Mouse (Mus musculus): ENCODE data around the gene Fam155a. TPM values are rescaled to one million over a fixed set of nuclear protein-coding genes. Genes with fewer than 3 reads are reported as not detected.

Fam155a gene
- polyA plus RNA-seq, 1 experiment from 2014 or later = 12.6 TPM

GRCm38 (mm10) chr8:9233326-9233919 lies 537.5 kb downstream of the Fam155a start:
- Histone ChIP-seq H3K27me3 (no peaks in the 10 kb centered on the region), H3K9ac (no peak overlapping the region), H3K4me2 (replicated peaks) (0 out of 2 replicates have a peak overlapping the region, but pooled peaks have one; percentile 15), H3K4me1 (no peaks in the 10 kb centered on the region; the same call in 1 of the 2 replicates), H3K27ac (no peak overlapping the region), H3K36me3 (no peaks in the 10 kb centered on the region), H3K4me3 (no peak overlapping the region), H3K9me3 (replicated peaks) (no peaks in the 10 kb centered on the region)
- ATAC-seq (ENCODE audit: low FRiP score) = peak; percentile 88
- WGBS = 5% methylated on average over 12 of the region's 12 CpGs

DNA sequence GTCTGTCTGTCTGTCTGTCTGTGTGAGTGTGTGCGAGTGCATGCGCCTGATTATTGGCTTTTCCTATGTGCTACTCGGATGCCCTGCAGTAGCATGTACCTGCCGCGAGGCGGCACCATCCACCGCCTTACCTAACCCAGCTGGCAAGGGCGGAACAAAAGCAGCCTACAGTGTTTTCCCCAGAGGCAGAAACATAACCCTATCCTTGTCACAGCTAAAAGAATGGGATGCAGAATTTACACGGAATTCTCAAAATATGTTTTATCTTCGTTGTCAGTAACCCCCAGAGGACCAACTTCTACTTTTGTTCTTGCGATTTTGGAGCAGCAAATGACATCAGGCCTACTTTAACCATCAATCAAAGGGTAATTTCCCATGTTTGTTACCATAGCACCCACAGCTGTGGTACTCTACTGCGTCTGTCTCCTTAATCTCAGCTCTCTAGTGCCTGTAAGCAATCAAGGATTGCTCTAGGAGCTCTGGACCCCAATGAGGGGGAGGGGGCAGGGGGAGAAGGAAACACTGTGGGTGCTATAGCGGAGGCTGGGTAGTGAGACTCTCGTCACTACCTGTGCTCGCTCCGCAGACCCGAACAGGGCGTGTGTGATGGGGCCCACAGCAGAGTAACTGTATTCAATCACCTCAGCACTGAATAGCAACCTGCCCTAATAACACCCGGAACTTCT lies 543.0 kb downstream of the Fam155a start:
- Histone ChIP-seq H3K36me3 (no peaks in the 10 kb centered on the region), H3K9me3 (replicated peaks) (no peaks in the 10 kb centered on the region), H3K4me2 (replicated peaks) (no peak overlapping the region), H3K9ac (no peak overlapping the region), H3K4me1 (peaks cover 3% of the 10 kb centered on the region; the same call in 1 of the 2 replicates), H3K4me3 (no peak overlapping the region), H3K27me3 (0 out of 2 replicates have a peak, but pooled peaks cover 2% of the 10 kb centered on the region), H3K27ac (peak overlapping the region; percentile 58; the same call in 1 of the 2 replicates)
- peak; percentile 87 for ATAC-seq (ENCODE audit: low FRiP score)
- WGBS = 40% methylated on average over 19 of the region's 19 CpGs

- 0 out of 2 replicates have a peak, but pooled peaks cover 2% of the 10 kb centered on the region for H3K27me3 ChIP-seq
- H3K4me3 ChIP-seq = no peak overlapping the region
- H3K4me2 ChIP-seq (replicated peaks) = no peak overlapping the region
- H3K9me3 ChIP-seq (replicated peaks) = no peaks in the 10 kb centered on the region
- ATAC-seq (ENCODE audit: low FRiP score) = no peak
- no peak overlapping the region for H3K27ac ChIP-seq
- H3K36me3 ChIP-seq = no peaks in the 10 kb centered on the region
- H3K9ac ChIP-seq = no peak overlapping the region
- WGBS = 81% methylated on average over 7 of the region's 7 CpGs
- H3K4me1 ChIP-seq = peaks cover 3% of the 10 kb centered on the region; the same call in 1 of the 2 replicates
Measured at GRCm38 (mm10) chr8:9226767-9227166, 544.2 kb downstream of the Fam155a start.

DNA sequence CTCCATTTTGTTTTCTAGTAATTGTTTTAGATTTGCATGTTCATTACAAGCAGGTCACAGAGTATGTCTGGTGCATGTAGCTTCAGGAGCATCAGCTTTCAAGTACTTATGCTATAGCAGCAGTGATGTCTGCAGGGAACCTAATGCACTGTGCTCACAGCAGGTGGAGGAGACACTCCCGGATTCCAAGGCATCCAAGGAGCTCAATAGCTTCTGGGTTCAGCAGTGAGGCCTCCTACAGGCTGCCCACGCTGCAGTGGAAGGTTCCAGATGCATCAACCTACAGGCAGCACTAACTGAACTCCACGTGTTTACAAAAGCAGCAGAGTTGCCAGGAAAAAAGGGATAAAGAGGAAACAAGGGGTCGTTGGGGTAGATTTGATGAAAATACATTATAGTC lies 559.2 kb downstream of the Fam155a start:
- 63% methylated on average over 4 of the region's 4 CpGs for WGBS
- H3K27ac ChIP-seq = no peak overlapping the region
- no peak for ATAC-seq (ENCODE audit: low FRiP score)

DNA sequence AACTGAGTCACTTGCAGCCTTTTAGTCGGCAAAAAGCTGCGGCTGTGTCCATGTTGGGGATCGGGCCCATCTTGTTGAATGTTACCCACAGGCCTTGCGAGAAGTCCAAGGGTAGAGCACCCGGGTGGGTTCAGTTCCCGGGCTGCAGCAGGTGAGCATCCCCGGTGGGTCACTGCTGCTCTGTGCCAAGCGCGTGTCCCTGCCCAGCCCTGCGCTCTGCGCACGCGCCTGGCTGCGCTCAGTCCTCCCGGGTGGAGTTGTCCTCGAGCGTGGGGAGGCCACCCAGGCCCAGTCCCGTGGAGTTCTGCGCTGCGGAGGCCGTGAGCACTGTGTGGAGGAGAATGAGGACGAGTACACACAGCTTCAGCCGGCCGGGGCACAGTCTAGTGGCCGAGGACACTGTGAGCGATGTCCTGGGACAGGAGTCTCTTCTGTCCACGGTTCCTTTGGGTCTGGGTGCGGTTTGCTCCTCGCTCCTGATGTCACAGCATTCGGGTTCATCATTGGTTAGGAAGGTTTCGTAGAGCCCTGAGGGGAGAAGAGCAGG lies 563.4 kb downstream of the Fam155a start:
- H3K4me1 ChIP-seq = peaks cover 9% of the 10 kb centered on the region
- no peak overlapping the region for H3K27ac ChIP-seq
- H3K9ac ChIP-seq = no peak overlapping the region
- no peaks in the 10 kb centered on the region for H3K27me3 ChIP-seq
- no peaks in the 10 kb centered on the region for H3K9me3 ChIP-seq (replicated peaks)
- no peak overlapping the region for H3K4me2 ChIP-seq (replicated peaks)
- no peaks in the 10 kb centered on the region for H3K36me3 ChIP-seq
- 0 out of 2 replicates have a peak, but pooled peaks have one; percentile 29 for ATAC-seq (ENCODE audit: low FRiP score)
- 92% methylated on average over 31 of the region's 31 CpGs for whole genome bisulfite sequencing
- no peak overlapping the region for H3K4me3 ChIP-seq

More for the DNA sequence above, 559.2 kb downstream of the Fam155a start:
- Histone ChIP-seq H3K9ac (no peak overlapping the region), H3K36me3 (no peaks in the 10 kb centered on the region), H3K4me3 (no peak overlapping the region), H3K9me3 (replicated peaks) (no peaks in the 10 kb centered on the region), H3K4me2 (replicated peaks) (no peak overlapping the region), H3K27me3 (no peaks in the 10 kb centered on the region), H3K4me1 (no peaks in the 10 kb centered on the region)

DNA sequence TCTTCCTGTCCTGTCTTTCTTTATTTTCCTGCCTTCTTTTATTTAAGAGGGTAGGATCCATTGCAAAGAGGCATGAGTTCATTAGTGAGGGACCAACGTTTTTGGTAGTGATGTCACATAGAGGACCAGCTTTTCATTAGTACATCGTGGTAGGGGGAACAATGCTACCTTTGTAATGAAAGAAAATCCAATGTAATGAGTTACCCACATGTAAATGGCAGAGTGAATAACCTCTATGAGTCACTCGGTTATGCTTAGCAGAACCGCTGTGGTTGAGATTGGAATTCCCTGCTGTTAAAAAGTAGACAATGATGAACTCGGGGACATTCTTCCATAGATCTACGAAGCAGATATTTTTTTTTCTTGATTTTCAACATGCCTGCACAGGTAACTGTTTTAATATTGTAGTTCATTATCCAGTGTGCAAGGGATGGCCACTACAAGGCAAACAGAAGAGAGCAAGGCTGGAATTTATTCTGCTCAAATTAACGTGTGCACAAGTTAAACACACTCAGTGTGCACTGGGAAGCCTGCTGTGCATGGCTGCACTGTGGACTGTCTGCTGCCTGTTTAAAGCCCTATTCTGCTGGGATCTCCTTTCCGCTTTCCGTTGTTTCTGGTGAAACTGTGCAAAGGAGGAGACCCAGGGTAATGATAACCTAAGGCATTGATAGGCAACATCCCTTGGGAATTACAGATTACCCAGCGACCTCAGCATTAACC lies 566.5 kb downstream of the Fam155a start:
- H3K27me3 ChIP-seq = no peaks in the 10 kb centered on the region
- no peak overlapping the region for H3K27ac ChIP-seq
- H3K36me3 ChIP-seq = no peaks in the 10 kb centered on the region
- H3K4me2 ChIP-seq (replicated peaks) = no peak overlapping the region
- ATAC-seq (ENCODE audit: low FRiP score) = no peak
- H3K9me3 ChIP-seq (replicated peaks) = no peaks in the 10 kb centered on the region
- 50% methylated on average over 10 of the region's 10 CpGs for WGBS
- H3K9ac ChIP-seq = no peak overlapping the region
- H3K4me1 ChIP-seq = peaks cover 9% of the 10 kb centered on the region
- H3K4me3 ChIP-seq = no peak overlapping the region

- H3K9me3 ChIP-seq (replicated peaks) = no peaks in the 10 kb centered on the region
- no peaks in the 10 kb centered on the region for H3K36me3 ChIP-seq
- no peak overlapping the region for H3K4me2 ChIP-seq (replicated peaks)
- H3K27me3 ChIP-seq = no peaks in the 10 kb centered on the region
- no peak overlapping the region for H3K4me3 ChIP-seq
- WGBS = 91% methylated on average over 3 of the region's 3 CpGs
- H3K27ac ChIP-seq = no peak overlapping the region
- peaks cover 9% of the 10 kb centered on the region for H3K4me1 ChIP-seq
- ATAC-seq (ENCODE audit: low FRiP score) = 0 out of 2 replicates have a peak, but pooled peaks have one; percentile 32
- H3K9ac ChIP-seq = no peak overlapping the region
Measured at GRCm38 (mm10) chr8:9200099-9200498, 570.9 kb downstream of the Fam155a start.

DNA sequence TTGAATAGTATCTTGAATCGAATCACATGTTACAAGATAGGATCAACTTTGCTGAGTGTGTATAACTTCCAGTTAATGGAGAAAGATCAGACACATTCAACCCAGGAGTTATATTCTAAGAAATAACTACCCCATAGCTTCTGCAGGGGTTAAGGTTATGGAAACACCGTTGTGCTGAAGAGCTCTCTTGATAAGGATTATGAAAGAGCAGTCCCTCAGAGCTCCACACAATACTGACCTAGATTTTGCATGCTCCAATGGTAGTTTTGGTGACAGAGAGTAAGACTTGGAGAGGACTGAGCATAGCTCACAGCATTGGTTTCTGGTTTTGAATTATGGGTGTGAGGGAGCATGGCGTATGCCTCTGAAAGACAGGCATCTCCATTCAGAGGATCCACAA lies 579.3 kb downstream of the Fam155a start:
- H3K27ac ChIP-seq = no peak overlapping the region
- no peaks in the 10 kb centered on the region for H3K9me3 ChIP-seq (replicated peaks)
- H3K4me3 ChIP-seq = no peak overlapping the region
- no peaks in the 10 kb centered on the region for H3K4me1 ChIP-seq
- H3K36me3 ChIP-seq = no peaks in the 10 kb centered on the region
- H3K27me3 ChIP-seq = no peaks in the 10 kb centered on the region
- no peak overlapping the region for H3K4me2 ChIP-seq (replicated peaks)
- ATAC-seq (ENCODE audit: low FRiP score) = no peak
- WGBS = 82% methylated on average over 3 of the region's 3 CpGs
- no peak overlapping the region for H3K9ac ChIP-seq

- Histone ChIP-seq H3K4me3 (no peak overlapping the region), H3K9ac (no peak overlapping the region), H3K4me2 (replicated peaks) (no peak overlapping the region), H3K27me3 (no peaks in the 10 kb centered on the region), H3K27ac (no peak overlapping the region), H3K9me3 (replicated peaks) (no peaks in the 10 kb centered on the region), H3K36me3 (no peaks in the 10 kb centered on the region), H3K4me1 (no peaks in the 10 kb centered on the region)
- WGBS = 42% methylated on average over 4 of the region's 4 CpGs
- no peak for ATAC-seq (ENCODE audit: low FRiP score)
Measured at GRCm38 (mm10) chr8:9188616-9189015, 582.3 kb downstream of the Fam155a start.

DNA sequence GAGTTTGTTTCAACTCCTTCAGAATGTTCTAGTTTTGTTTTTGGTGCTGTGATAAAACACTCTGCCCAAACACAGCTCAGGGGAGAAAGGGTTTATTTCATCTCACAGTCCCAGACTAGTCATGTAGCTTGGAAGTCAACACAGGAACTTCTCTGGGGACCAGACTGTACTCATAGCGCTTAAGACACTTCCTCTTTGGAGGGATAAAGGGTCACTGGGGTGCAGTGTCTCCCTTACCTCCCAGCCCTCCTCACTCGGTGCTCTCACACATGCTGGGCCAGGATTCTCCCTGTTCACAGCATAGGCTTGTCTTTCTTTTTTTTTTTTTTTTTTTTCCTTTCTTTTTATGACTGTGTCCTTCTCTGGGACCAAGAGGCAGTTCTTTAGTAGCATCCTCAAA lies 585.8 kb downstream of the Fam155a start:
- Histone ChIP-seq H3K27me3 (no peaks in the 10 kb centered on the region), H3K4me2 (replicated peaks) (no peak overlapping the region), H3K4me3 (no peak overlapping the region), H3K9ac (no peak overlapping the region), H3K27ac (no peak overlapping the region), H3K36me3 (no peaks in the 10 kb centered on the region), H3K9me3 (replicated peaks) (no peaks in the 10 kb centered on the region), H3K4me1 (no peaks in the 10 kb centered on the region)
- no peak for ATAC-seq (ENCODE audit: low FRiP score)
- 60% methylated on average over 2 of the region's 2 CpGs for WGBS

DNA sequence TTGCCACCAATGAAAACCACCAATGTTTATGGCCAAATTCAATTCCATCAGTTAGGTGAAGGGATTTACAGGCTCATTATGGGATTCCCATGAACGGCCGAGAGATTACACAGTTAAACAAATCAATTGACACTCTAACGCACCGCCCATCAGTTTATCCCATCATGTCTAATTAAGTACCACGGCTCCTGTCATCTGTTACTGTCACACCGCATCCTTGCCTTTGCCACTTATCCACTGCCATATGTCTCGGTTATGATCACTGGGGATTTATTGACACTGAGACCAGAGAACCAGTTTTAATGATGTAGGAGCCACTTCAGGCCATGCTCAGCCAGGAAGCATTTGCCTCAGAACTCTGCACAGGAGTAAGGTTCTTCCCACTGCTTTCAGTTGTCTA lies 588.5 kb downstream of the Fam155a start:
- H3K36me3 ChIP-seq = no peaks in the 10 kb centered on the region
- no peak overlapping the region for H3K4me2 ChIP-seq (replicated peaks)
- no peaks in the 10 kb centered on the region for H3K4me1 ChIP-seq
- ATAC-seq (ENCODE audit: low FRiP score) = no peak
- H3K4me3 ChIP-seq = no peak overlapping the region
- H3K27ac ChIP-seq = no peak overlapping the region
- 70% methylated on average over 7 of the region's 7 CpGs for WGBS
- H3K9ac ChIP-seq = no peak overlapping the region
- no peaks in the 10 kb centered on the region for H3K9me3 ChIP-seq (replicated peaks)
- no peaks in the 10 kb centered on the region for H3K27me3 ChIP-seq

- Histone ChIP-seq H3K4me3 (no peak overlapping the region), H3K27ac (no peak overlapping the region), H3K9me3 (replicated peaks) (no peaks in the 10 kb centered on the region), H3K27me3 (no peaks in the 10 kb centered on the region), H3K4me2 (replicated peaks) (no peak overlapping the region), H3K4me1 (no peaks in the 10 kb centered on the region), H3K36me3 (no peaks in the 10 kb centered on the region), H3K9ac (no peak overlapping the region)
- ATAC-seq (ENCODE audit: low FRiP score) = no peak
- 82% methylated on average over 17 of the region's 17 CpGs for WGBS
Measured at GRCm38 (mm10) chr8:9180686-9181315, 590.2 kb downstream of the Fam155a start.
